Mouse (Mus musculus) kidney, embryonic 14.5 days (tissue): ENCODE results near the gene Ttc26. TPM values are rescaled to one million over a fixed set of nuclear protein-coding genes. Genes with fewer than 3 reads are reported as not detected.
"Not testable (repeated sequence)": the region's sequence is repeated elsewhere in the genome, so short reads cannot be mapped to it uniquely, and the experiment has no call there.

ENCODE experiments used
- ATAC-seq: fragments of 200-750 bp; cut with Nextera tagmentation; 2 replicates; pipeline ENCODE4 v1.8.0; 2017; ENCODE audit warnings: moderate number of reproducible peaks, mild to moderate bottlenecking, moderate TSS enrichment, moderate library complexity; ENCODE audit not compliant: low FRiP score, low TSS enrichment
- H3K27ac ChIP-seq: fragments of 300-500 bp; sonication (generic); 2 replicates; pipeline ENCODE4 v1.5.1; 2014; ENCODE audit warnings: low read depth, mild to moderate bottlenecking, low read length, moderate library complexity, mixed read lengths
- H3K27me3 ChIP-seq: fragments of 300-500 bp; sonication (generic); 2 replicates; pipeline ENCODE4 v1.6.1; 2014; ENCODE audit warnings: mild to moderate bottlenecking, low read length; ENCODE audit not compliant: control insufficient read depth, insufficient read depth
- H3K36me3 ChIP-seq: fragments of 300-500 bp; sonication (generic); 2 replicates; pipeline ENCODE4 v1.6.1; 2014; ENCODE audit warnings: low read length, mixed read lengths; ENCODE audit not compliant: control insufficient read depth, insufficient read depth
- H3K4me1 ChIP-seq: fragments of 300-500 bp; sonication (generic); 2 replicates; pipeline ENCODE4 v1.6.1; 2014; ENCODE audit warnings: low read length, mixed read lengths; ENCODE audit not compliant: control insufficient read depth, insufficient read depth
- H3K4me2 ChIP-seq: fragments of 300-500 bp; sonication (generic); replicated peaks from 2 replicates; pipeline ENCODE4 v1.6.1; 2014; ENCODE audit warnings: low read depth, mild to moderate bottlenecking, low read length
- H3K4me3 ChIP-seq: fragments of 300-500 bp; sonication (generic); 2 replicates; pipeline ENCODE4 v1.5.1; 2014; ENCODE audit warnings: mild to moderate bottlenecking, low read length
- H3K9ac ChIP-seq: fragments of 300-500 bp; sonication (generic); 2 replicates; pipeline ENCODE4 v1.6.1; 2014; ENCODE audit warnings: low read depth, mild to moderate bottlenecking, low read length, moderate library complexity
- H3K9me3 ChIP-seq: fragments of 300-500 bp; sonication (generic); 2 replicates; pipeline ENCODE4 v1.6.1; 2016; ENCODE audit warnings: low read length; ENCODE audit not compliant: control insufficient read depth
- WGBS: fragments of 180-500 bp; shearing (Covaris S2); extraction: QIAGEN DNeasy Blood & Tissue Kit; methylation state at CpG from one replicate; pipeline ENCODE4 v1.1.7; 2014; 5-methylcytosine and 5-hydroxymethylcytosine counted together
- polyA plus RNA-seq: library from polyadenylated mRNA; unstranded; fragments of >200 nt; fragmentation: Nextera tagmentation; extraction: Ambion mirVana; gene quantifications from 2 replicates; pipeline ENCODE4 v1.2.1, GENCODE M21; 2014

The Ttc26 gene
- polyA plus RNA-seq, 1 experiment from 2014 or later, result 10.9 TPM

DNA sequence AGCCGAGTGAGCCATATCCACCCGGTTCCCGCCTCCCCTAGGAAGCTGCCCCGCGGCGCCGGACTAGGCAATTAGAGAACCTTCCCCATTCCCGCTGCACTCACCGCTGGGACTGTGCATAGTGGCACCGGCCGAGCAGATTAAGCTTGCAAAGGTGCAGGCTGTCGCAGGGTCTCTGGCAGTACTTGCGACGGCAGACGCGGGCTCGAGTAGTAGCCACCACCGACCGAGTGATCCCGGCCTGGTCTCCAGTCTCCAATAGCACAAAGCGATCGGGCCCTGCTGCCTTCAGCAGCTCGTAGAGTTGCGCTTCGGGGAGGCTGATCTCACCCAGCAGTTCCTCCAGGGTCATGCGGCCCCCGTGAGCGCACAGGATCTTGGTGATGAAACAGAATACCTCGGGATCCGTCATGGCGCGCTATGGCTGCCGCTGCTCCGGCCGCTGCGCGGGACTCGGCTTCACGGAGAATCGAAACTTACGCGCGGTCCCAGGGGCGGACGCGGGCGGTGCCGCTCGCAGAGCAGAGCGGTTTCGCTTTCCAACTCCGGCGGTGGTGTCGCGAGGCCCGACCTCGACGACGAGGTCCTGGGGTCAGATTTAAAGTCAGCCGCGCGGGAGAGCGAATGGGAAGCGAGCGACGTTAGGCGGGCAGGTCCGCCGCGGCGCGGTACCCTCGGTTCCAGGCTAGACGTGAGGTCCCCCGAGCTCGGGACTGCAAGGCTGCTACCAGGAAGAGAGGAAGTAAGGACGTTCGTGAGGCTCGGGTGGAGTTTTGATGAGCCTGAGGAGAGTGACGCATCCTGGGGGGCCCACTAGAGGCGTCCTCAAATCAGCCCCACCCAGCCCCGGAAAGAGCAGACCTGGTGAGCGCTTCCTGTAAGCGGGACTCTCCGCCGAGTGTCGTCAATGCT lies 27.2 kb upstream of the Ttc26 start, which contains the start of gene Zc3hav1:
Zc3hav1 (minus strand) TSS at position 793 of the 912 bp plus-strand sequence.
- H3K27me3 ChIP-seq, result peaks cover 58% of the 10 kb centered on the region

DNA sequence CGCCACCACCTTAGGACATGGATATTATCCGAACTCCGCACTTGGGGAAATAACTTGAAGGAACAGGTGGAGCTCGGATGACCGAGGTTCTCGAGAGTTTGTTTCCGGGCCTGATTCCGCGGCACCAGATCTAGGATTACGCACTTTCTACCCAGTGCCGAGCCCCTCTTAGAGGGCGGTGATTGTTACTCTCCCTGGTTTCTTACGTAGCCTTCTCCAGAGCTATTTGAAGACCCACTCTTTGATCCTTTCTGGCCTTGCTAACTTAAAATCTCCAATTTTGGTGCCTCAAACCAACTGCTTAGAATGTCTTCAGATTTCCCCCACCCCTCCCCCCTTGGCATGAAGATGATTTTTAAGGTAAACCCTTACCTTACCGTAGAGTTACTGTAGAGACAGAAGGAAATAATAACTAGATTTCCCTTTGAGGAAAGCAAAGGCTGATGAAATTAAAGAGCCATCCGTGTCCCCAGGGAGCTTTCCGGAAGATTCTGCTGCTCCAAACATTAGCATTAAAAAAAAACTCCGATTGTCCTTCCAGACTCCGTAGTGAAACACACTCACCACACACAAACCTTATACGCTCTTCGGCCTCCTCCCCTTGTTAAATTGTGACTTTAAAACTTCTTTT lies 26.4 kb upstream of the Ttc26 start:
- Histone ChIP-seq H3K4me1 (no peaks in the 10 kb centered on the region; the same call in 1 of the 2 replicates), H3K4me2 (peak overlapping the region; percentile 67), H3K9ac (peak overlapping the region; percentile 47; the same call in 1 of the 2 replicates), H3K4me3 (peak overlapping the region; percentile 59), H3K27ac (no peak overlapping the region), H3K36me3 (no peaks in the 10 kb centered on the region), H3K27me3 (peaks cover 58% of the 10 kb centered on the region), H3K9me3 (no peaks in the 10 kb centered on the region)
- ATAC-seq, result no peak
- WGBS, result 3% methylated on average over 20 of the region's 20 CpGs

More for the DNA sequence above, 27.2 kb upstream of the Ttc26 start, which contains the start of gene Zc3hav1:
- H3K4me1 ChIP-seq, result no peaks in the 10 kb centered on the region; the same call in 1 of the 2 replicates
- WGBS, result under 1% methylated on average over 87 of the region's 87 CpGs
- no peaks in the 10 kb centered on the region for H3K9me3 ChIP-seq
- H3K27ac ChIP-seq, result no peak within 1 kb of the TSS
- peak; percentile 84 for ATAC-seq
- H3K4me2 ChIP-seq, result peak within 1 kb of the TSS; percentile 67
- peak within 1 kb of the TSS; percentile 47 for H3K9ac ChIP-seq
- peak within 1 kb of the TSS; percentile 59 for H3K4me3 ChIP-seq
- no peaks in the 10 kb centered on the region for H3K36me3 ChIP-seq

DNA sequence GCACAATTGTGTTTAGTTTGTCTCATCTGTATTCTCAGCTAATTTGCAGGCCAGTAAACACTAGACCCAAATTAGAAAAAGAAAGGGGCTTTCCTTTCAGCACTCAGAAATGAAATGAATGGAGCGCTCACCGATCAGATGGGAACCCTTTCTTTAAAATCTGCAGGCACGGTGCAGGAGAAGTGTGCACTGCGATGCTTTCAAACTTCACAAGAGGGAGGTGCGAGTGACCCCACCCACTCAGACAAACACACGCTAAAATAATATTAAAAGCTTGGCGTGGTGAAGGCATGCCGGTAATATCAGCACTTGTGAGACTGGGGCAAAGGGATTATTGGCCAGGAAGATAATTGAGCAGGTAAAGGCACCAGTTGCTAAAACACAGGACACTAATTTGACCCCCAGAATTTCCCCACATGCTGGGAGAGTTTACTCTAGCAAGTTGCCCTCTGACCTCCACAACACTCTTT lies 25.9 kb upstream of the Ttc26 start:
- H3K27me3 ChIP-seq, result peaks cover 58% of the 10 kb centered on the region

DNA sequence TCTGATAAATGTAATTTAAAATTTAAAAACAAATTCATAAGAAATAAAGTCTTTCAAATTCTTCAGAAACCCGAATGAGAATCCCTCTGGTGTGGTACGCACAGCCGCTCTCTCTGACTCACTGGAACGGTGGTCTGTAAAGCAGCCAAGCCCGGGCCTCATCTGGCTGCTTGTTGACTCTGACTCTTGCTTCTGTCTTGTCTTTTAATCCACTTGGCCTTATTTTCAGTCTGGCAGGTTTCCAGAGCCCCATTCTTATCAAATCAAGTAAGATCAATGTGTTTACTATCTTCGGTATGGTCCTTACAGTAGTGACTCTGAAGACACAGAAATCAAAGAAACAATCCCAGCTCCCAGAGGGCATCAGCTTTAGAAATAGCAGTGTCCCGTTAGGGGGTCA lies 25.4 kb upstream of the Ttc26 start:
- WGBS, result 15% methylated on average over 7 of the region's 7 CpGs
- H3K4me1 ChIP-seq, result no peaks in the 10 kb centered on the region; the same call in 1 of the 2 replicates
- H3K36me3 ChIP-seq, result no peaks in the 10 kb centered on the region
- H3K4me3 ChIP-seq, result no peak overlapping the region
- H3K27me3 ChIP-seq, result peaks cover 53% of the 10 kb centered on the region
- no peak overlapping the region for H3K27ac ChIP-seq
- no peak for ATAC-seq
- no peak overlapping the region for H3K9ac ChIP-seq
- H3K9me3 ChIP-seq, result no peaks in the 10 kb centered on the region
- H3K4me2 ChIP-seq, result no peak overlapping the region

More for the DNA sequence above, 25.9 kb upstream of the Ttc26 start:
- Histone ChIP-seq H3K27ac (no peak overlapping the region), H3K4me2 (no peak overlapping the region; the same call in 1 of the 2 replicates), H3K36me3 (no peaks in the 10 kb centered on the region), H3K9me3 (no peaks in the 10 kb centered on the region), H3K4me3 (peak overlapping the region; percentile 59; the same call in 1 of the 2 replicates), H3K4me1 (no peaks in the 10 kb centered on the region; the same call in 1 of the 2 replicates), H3K9ac (no peak overlapping the region)
- no peak for ATAC-seq
- WGBS, result 4% methylated on average over 8 of the region's 8 CpGs

GRCm38 (mm10) chr6:38356661-38357433 lies 24.4 kb upstream of the Ttc26 start:
- not testable (repeated sequence) for ATAC-seq, H3K36me3 ChIP-seq, H3K27ac ChIP-seq, H3K4me1 ChIP-seq, H3K9me3 ChIP-seq, H3K4me2 ChIP-seq, H3K9ac ChIP-seq, H3K4me3 ChIP-seq
- peaks cover 45% of the 10 kb centered on the region for H3K27me3 ChIP-seq
- WGBS, result 84% methylated on average over 15 of the region's 15 CpGs

- Histone ChIP-seq H3K4me1 (no peaks in the 10 kb centered on the region; the same call in 1 of the 2 replicates), H3K9ac (no peak overlapping the region), H3K36me3 (no peaks in the 10 kb centered on the region), H3K9me3 (no peaks in the 10 kb centered on the region), H3K4me2 (no peak overlapping the region), H3K4me3 (no peak overlapping the region), H3K27ac (no peak overlapping the region), H3K27me3 (peaks cover 37% of the 10 kb centered on the region)
- 66% methylated on average over 5 of the region's 5 CpGs for WGBS
- ATAC-seq, result no peak
Measured at GRCm38 (mm10) chr6:38357603-38358252, 23.5 kb upstream of the Ttc26 start.

DNA sequence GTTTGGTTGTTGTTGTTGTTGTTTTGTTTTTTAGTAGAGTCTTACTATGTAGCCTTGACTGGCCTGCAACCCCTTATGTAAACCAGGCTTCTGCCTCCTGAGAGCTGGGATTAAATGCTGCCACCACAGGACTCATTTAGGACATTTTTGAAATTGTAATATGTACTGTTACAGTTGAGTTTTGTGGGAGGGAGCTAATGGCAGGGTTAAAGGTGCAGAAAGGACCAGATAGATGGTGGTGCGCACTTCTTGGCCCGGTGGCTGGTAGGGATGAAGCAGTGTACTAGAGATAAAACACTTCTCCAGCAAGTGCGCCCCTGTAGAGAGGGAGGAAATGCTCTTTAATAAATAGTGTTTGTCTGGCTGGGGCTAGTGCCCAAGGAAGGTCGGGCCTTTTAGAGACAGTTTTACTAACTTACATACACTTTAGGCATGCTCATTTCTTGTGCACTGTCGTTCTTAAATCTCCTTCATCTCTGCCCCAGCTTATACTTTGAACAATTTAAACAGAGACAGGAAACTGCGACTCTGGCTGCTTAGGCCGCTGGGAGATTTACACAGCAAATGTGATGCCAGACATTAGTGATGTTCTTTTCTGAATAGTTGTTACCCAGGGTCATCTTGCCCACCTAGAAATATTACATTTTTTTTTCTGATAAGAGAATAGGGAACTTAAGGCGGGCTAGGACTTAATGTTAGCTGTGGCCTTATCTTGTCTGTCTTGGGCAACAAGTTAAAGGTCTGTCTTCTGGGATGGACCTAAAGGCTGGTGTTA lies 22.8 kb upstream of the Ttc26 start:
- H3K36me3 ChIP-seq, result no peaks in the 10 kb centered on the region
- H3K4me2 ChIP-seq, result no peak overlapping the region
- no peak overlapping the region for H3K27ac ChIP-seq
- WGBS, result 76% methylated on average over 8 of the region's 8 CpGs
- H3K9me3 ChIP-seq, result no peaks in the 10 kb centered on the region
- no peak overlapping the region for H3K9ac ChIP-seq
- H3K4me1 ChIP-seq, result no peaks in the 10 kb centered on the region; the same call in 1 of the 2 replicates
- peaks cover 30% of the 10 kb centered on the region for H3K27me3 ChIP-seq
- no peak overlapping the region for H3K4me3 ChIP-seq
- no peak for ATAC-seq
